Comparison of ENCODE assay signal across 18 mouse cellular contexts in genomic region chr15:19114951-19115350, GRCm38 (mm10).
A peak's percentile ranks its signal among the peaks of the same experiment; 100 is the strongest.
DNase-seq lines count a peak whose midpoint lies in the region; ATAC-seq lines count a peak whose summit lies in the region.
"Had no signal": no experiment of that assay in that cellular context is flagged by ENCODE, and none has a peak within 500 bp of the region (broad histone marks: within the 10 kb centered on the region; RNA-seq: fewer than 3 reads in every experiment).

No protein-coding gene starts in this region.

- no peaks in the 10 kb centered on the region for H3K27me3 ChIP-seq in hindbrain, embryonic 13.5 days
- H3K27me3 ChIP-seq in hindbrain, embryonic 12.5 days = no peaks in the 10 kb centered on the region
- no peaks in the 10 kb centered on the region for H3K27me3 ChIP-seq in limb, embryonic 11.5 days (ENCODE audit: control insufficient read depth, insufficient read depth, low read length)
- H3K27me3 ChIP-seq in heart, embryonic 10.5 days (ENCODE audit: insufficient read depth, poor library complexity, severe bottlenecking) = no peaks in the 10 kb centered on the region
- H3K27me3 ChIP-seq: limb, embryonic 15.5 days; midbrain, embryonic 13.5 days had no signal

- ATAC-seq in hindbrain, embryonic 13.5 days (ENCODE audit: low FRiP score) = peak; percentile 59; the same call in 1 of the 2 replicates
- ATAC-seq in hindbrain, embryonic 12.5 days (ENCODE audit: low FRiP score) = no peak
- peak; percentile 77; the same call in 1 of the 2 replicates for ATAC-seq in limb, embryonic 11.5 days (ENCODE audit: insufficient number of reproducible peaks, low FRiP score, low TSS enrichment, low read depth)
- ATAC-seq: forebrain, embryonic 16.5 days; midbrain, embryonic 13.5 days had no signal

- H3K27ac ChIP-seq in hindbrain, embryonic 13.5 days = no peak overlapping the region
- no peak overlapping the region for H3K27ac ChIP-seq in hindbrain, embryonic 12.5 days
- no peak overlapping the region for H3K27ac ChIP-seq in limb, embryonic 11.5 days (replicated peaks; ENCODE audit: low read depth, low read length)
- no peak overlapping the region for H3K27ac ChIP-seq in heart, embryonic 10.5 days
- H3K27ac ChIP-seq: limb, embryonic 15.5 days; macrophage; midbrain, embryonic 13.5 days had no signal

- peak; percentile 40 for DNase-seq in brain, adult 2 months (ENCODE audit: low read depth, low spot score)
- DNase-seq in embryo, embryonic 11.5 days (ENCODE audit: low read depth, low spot score) = peak; percentile 54
- DNase-seq in limb, embryonic 11.5 days (ENCODE audit: low spot score) = peak; percentile 42
- no peak for DNase-seq in adipocyte (ENCODE audit: low spot score)
- DNase-seq in heart, embryonic 10.5 days (ENCODE audit: low spot score) = no peak
- DNase-seq in frontal cortex, postnatal 14 days (ENCODE audit: low spot score in 2 of 2) = no peak
- DNase-seq: adrenal gland, postnatal 10 days; cerebellum, postnatal 14 days; kidney, adult 2 months; lung, adult 18-20 months; retina, postnatal 1 day; thymus, adult 18-20 months had no signal

- no peak overlapping the region for H3K4me2 ChIP-seq in hindbrain, embryonic 13.5 days
- H3K4me2 ChIP-seq in hindbrain, embryonic 12.5 days (replicated peaks) = no peak overlapping the region
- H3K4me2 ChIP-seq in limb, embryonic 11.5 days (ENCODE audit: low read depth, severe bottlenecking) = no peak overlapping the region
- H3K4me2 ChIP-seq: limb, embryonic 15.5 days; midbrain, embryonic 13.5 days had no signal

- no peak overlapping the region for H3K4me3 ChIP-seq in hindbrain, embryonic 13.5 days
- H3K4me3 ChIP-seq in hindbrain, embryonic 12.5 days = no peak overlapping the region
- no peak overlapping the region for H3K4me3 ChIP-seq in limb, embryonic 11.5 days (ENCODE audit: low read depth, low read length)
- no peak overlapping the region for H3K4me3 ChIP-seq in heart, embryonic 10.5 days
- H3K4me3 ChIP-seq: limb, embryonic 15.5 days; midbrain, embryonic 13.5 days had no signal

- no peaks in the 10 kb centered on the region for H3K4me1 ChIP-seq in hindbrain, embryonic 13.5 days (replicated peaks)
- no peaks in the 10 kb centered on the region for H3K4me1 ChIP-seq in hindbrain, embryonic 12.5 days
- no peaks in the 10 kb centered on the region for H3K4me1 ChIP-seq in limb, embryonic 11.5 days (ENCODE audit: control insufficient read depth, insufficient read depth, low read length)
- no peaks in the 10 kb centered on the region for H3K4me1 ChIP-seq in heart, embryonic 10.5 days
- H3K4me1 ChIP-seq: limb, embryonic 15.5 days; midbrain, embryonic 13.5 days had no signal

- no peaks in the 10 kb centered on the region for H3K36me3 ChIP-seq in hindbrain, embryonic 13.5 days
- H3K36me3 ChIP-seq in hindbrain, embryonic 12.5 days = no peaks in the 10 kb centered on the region
- no peaks in the 10 kb centered on the region for H3K36me3 ChIP-seq in limb, embryonic 11.5 days (ENCODE audit: control insufficient read depth, insufficient read depth, low read length)
- H3K36me3 ChIP-seq in heart, embryonic 10.5 days = no peaks in the 10 kb centered on the region
- H3K36me3 ChIP-seq: limb, embryonic 15.5 days; midbrain, embryonic 13.5 days had no signal

- WGBS in hindbrain, embryonic 13.5 days = 17% methylated on average over 1 of the region's 1 CpGs
- 22% methylated on average over 1 of the region's 1 CpGs for WGBS in hindbrain, embryonic 12.5 days
- 3% methylated on average over 1 of the region's 1 CpGs for WGBS in limb, embryonic 11.5 days
- WGBS in heart, embryonic 10.5 days = 30% methylated on average over 1 of the region's 1 CpGs

- no peak overlapping the region for H3K9ac ChIP-seq in hindbrain, embryonic 13.5 days
- no peak overlapping the region for H3K9ac ChIP-seq in hindbrain, embryonic 12.5 days
- H3K9ac ChIP-seq in limb, embryonic 11.5 days (ENCODE audit: low read length) = no peak overlapping the region
- H3K9ac ChIP-seq: limb, embryonic 15.5 days; midbrain, embryonic 13.5 days had no signal

- H3K9me3 ChIP-seq in hindbrain, embryonic 13.5 days = no peaks in the 10 kb centered on the region
- H3K9me3 ChIP-seq in hindbrain, embryonic 12.5 days (replicated peaks) = no peaks in the 10 kb centered on the region
- no peaks in the 10 kb centered on the region for H3K9me3 ChIP-seq in limb, embryonic 11.5 days (ENCODE audit: control insufficient read depth, low read length)
- no peaks in the 10 kb centered on the region for H3K9me3 ChIP-seq in heart, embryonic 10.5 days
- H3K9me3 ChIP-seq: limb, embryonic 15.5 days; midbrain, embryonic 13.5 days had no signal

Comparison
In these comparisons a context has a peak if more than half of its experiments do, and no peak if none do; other contexts are left out.
1. DNase-seq: peak in brain, adult 2 months (single experiment), embryo, embryonic 11.5 days (single experiment) and limb, embryonic 11.5 days (single experiment); none in adipocyte (single experiment), heart, embryonic 10.5 days (single experiment) and frontal cortex, postnatal 14 days (0 of 2).